Mouse (Mus musculus) mouse embryonic stem cell (cell line): ENCODE data around the gene Aldh16a1.

ENCODE experiments used
- in situ Hi-C, 2 experiments: fragments of 300-500 bp; cut with MboI; formaldehyde crosslinking; loops; 1 replicate in 1 of 2; 3 replicates in 1 of 2; pipeline ENCODE4 v1.14.3; 2019 to 2020; ENCODE audit warnings: low sequenced_read_pairs in 2 of 2, low pct_unique_long_range_greater_than_20kb in 1 of 2, mixed read lengths in 1 of 2; ENCODE audit not compliant: unreplicated experiment in 1 of 2

Aldh16a1 gene

GRCm38 (mm10) chr7:45154096-45154992 is at the start of gene Aldh16a1, which contains the start of gene Pih1d1:
TSS of gene Aldh16a1 (minus strand) at chr7:45154584.
TSS of gene Pih1d1 (plus strand) at chr7:45154303.
- in situ Hi-C loops = no loop called here

DNA sequence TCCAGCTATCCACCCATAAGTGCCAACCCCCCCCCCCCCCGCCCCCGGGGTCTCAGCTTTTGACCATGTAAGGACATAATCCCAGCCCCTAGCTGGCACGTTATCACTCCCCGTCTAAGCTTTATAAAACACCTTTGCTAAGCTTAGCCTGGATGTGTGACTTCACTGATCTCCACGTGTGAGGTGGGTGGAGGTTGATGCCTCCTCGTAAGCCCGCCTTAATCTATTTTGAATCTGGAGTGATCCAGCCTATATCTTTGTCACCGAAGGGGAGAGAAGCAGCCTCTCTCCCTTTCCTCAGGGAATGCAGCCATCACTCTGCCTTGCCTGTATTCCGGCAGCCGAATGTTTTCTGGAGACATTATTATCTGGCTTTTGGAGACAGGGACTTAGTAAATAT is 48.3 kb upstream of the Aldh16a1 start:
- in situ Hi-C loops = no loop called here

DNA sequence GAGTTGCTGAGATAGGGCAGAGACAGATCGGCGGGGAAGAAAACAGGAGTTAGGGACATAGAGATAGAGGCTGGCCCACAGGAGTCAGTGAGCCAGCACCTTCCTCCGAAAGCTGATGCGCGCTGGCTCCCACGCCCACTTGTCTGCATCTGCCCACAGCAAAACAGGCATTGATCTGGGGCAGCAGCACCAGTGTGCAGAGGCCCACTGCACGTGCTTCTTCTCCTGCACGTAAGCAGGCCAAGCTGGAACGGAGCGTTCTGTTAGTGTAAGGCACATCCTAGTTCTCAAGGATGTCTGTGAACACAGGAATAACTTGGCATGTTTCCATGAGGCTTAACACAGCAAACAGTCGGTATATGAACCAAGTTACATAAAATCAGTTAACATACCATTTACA is 44.6 kb upstream of the Aldh16a1 start:
- in situ Hi-C loops = no loop called here

- in situ Hi-C loops = no loop called here
Measured at GRCm38 (mm10) chr7:45198435-45198834, 44.1 kb upstream of the Aldh16a1 start.

- in situ Hi-C loops = no loop called here
Measured at GRCm38 (mm10) chr7:45196994-45197393, 42.6 kb upstream of the Aldh16a1 start.

GRCm38 (mm10) chr7:45196176-45196535 is 41.8 kb upstream of the Aldh16a1 start:
- in situ Hi-C loops = no loop called here

DNA sequence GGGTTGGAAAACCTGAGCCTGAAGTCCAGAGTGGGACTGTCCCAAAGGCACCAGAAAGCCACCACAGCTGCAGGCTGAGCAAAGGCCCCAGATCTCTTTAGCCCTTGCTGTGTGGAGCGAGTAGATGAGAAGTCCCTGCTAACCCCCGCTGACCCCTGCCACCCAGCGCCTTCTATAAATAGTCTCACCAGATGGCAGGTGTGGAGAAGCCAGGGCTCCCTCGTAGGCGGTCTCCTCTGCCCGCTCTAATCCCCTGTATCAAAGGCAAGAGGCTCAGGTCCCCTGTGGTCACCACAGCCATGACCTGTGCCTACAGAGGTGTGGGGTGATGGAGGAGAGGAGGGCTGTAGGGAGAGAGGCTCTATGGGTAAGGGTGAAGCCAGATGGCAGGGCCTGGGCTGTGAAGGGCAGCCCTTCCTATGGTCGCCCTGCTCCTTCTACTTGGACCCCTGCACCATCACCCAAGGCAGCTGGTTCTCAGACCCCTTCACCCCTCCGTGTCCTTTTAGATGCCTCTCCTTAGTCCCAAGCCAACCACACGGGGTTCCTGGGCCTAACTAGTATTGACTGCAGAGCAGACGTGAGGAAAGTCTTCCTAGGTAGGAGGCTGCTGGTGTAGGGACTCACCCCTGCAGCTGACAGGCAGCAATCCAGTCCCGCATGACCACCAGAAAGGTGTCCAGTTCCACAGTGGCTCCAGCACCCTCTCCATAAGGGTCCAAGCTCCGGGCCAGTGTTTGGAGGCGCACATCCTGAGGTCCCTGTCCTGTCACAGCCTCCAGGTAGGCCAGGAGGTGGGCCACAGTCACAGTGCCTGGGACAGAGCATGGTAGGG is 41.2 kb upstream of the Aldh16a1 start:
- in situ Hi-C loops = no loop called here

GRCm38 (mm10) chr7:45193871-45194785 is 39.7 kb upstream of the Aldh16a1 start:
- in situ Hi-C loops = no loop called here

GRCm38 (mm10) chr7:45193406-45193805 is 39.0 kb upstream of the Aldh16a1 start:
- in situ Hi-C loops = no loop called here

- in situ Hi-C loops = no loop called here
Measured at GRCm38 (mm10) chr7:45192585-45193310, 38.4 kb upstream of the Aldh16a1 start.

DNA sequence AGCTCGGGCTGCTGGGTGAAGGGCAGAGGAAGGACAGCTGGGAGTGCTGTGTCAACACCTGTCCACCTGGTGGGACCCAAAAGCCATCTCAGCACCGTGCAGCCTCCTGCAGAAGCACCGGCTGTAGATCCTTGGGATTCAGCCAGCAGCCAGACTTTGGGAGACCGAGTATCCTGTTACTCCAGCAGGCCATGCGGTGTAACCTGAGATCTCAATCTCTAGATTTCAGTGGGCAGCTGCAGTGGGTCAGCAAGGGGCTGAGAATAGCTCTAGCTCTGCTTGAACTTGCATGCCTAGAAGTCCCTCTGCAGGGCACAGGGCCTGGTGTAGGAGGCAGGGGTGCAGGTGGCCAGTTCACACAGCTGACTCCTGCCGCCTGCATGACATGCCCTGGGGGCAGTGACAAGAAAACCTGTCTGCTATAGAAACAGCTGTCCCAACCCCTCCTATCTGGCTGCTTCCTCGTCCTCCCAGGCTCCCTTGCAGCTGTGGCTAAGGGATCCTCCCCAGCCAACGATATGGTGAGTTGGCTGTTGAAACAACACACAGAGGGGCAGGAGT is 37.5 kb upstream of the Aldh16a1 start:
- in situ Hi-C loops = no loop called here

GRCm38 (mm10) chr7:45191161-45191560 is 36.8 kb upstream of the Aldh16a1 start:
- in situ Hi-C loops = no loop called here

DNA sequence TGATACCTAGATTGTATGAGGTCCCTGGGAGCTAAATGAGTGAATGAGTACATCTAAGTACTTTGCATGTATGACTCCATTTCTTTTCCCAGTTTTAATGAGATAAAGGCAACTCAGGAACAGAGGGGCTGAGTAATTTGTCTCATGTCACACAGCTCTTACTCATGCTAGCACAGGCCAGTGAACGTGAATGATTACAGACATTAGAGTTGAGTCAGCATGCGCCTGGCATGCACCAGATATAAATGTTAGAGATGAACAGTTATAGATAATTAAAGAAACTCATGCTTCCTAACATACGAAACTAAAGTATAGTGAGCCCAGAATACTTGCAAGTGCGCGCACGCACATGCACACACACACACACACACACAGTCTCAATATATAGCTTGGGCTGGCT is 35.8 kb upstream of the Aldh16a1 start:
- in situ Hi-C loops = no loop called here

DNA sequence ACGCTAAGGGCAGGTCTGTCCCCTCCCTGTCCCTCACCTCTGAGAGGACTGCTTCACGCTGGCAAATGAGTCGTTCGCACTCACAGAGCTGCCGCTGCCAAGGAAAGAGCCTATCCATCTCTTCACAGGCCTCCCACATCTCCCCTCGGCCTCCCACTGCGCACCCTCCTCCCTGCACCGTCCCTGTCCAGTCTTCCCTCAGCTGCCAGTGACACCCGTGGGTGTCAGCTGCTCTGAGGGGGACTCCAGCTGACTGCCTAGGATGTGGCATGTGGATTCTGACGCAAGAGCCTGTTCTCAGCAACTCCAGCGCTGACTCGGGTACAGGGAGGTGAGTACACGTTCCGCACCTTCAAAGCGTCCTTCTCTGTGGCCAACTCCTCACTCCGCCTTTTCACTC is 35.2 kb upstream of the Aldh16a1 start:
- in situ Hi-C loops = no loop called here

- in situ Hi-C loops = no loop called here
Measured at GRCm38 (mm10) chr7:45185921-45186320, 31.5 kb upstream of the Aldh16a1 start.

DNA sequence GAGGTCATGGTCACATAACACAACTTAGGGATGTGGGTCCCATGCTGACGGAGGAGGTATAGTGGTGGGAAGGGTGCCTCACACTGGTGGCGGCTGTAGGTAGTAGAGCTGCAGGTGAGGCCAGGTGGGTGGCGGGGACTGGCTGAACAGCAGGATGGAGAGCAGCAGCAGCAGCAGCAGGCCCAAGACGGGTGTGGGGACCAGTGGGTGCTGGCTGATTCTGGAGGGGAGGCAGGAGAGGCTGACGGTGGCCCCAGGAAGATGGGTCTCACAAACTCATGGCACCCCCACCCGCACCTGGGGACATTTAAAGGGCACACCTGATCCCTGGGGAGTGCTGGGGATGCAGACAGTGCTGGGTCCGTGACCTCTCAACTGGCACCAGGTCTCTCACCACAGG is 29.3 kb upstream of the Aldh16a1 start:
- in situ Hi-C loops = no loop called here

DNA sequence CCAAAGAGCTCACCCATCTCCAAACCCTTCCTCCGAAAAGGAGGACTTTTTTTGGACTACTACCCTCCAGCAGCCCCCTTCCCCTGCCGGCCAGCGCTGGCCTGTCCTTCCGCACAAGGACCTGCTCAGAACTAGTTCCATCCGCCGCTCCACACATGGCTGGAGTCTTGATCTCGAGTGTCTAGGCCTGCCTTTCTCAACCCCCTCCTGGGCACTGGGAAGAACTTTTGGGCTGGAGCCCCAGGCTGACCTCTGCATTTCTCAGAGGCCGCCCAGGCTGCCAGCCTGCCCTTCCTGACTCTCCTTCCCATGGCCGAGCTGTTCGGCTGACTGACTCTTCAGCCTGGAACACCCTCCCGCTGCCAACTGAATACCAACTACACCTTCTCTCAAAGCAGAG is 28.2 kb upstream of the Aldh16a1 start:
- in situ Hi-C loops = no loop called here

- in situ Hi-C loops = no loop called here
Measured at GRCm38 (mm10) chr7:45182199-45182601, 27.8 kb upstream of the Aldh16a1 start.
